Mouse (Mus musculus) MEL (cell line): Measurements from ENCODE around the gene Mea1. TPM values are rescaled to one million over a fixed set of nuclear protein-coding genes. Genes with fewer than 3 reads are reported as not detected.

Source experiments
- DNase-seq: peaks from one replicate; pipeline ENCODE4 v3.0.0; 2011; ENCODE audit warnings: low read depth, low spot score
- H3K27ac ChIP-seq: 2 replicates; pipeline ENCODE4 v1.5.1; 2012; ENCODE audit warnings: low read depth, mild to moderate bottlenecking, control low read depth, low read length, moderate library complexity; ENCODE audit not compliant: control insufficient read depth
- H3K27me3 ChIP-seq, 2 experiments: fragments of 150-350 bp in 1 of 2; sonication (generic) in 1 of 2; 2 replicates each; pipeline ENCODE4 v1.6.1; 2012; ENCODE audit warnings: low read length in 2 of 2, mild to moderate bottlenecking in 2 of 2, improper control_type of control experiment in 1 of 2, moderate library complexity in 1 of 2; ENCODE audit not compliant: insufficient read depth in 2 of 2, control insufficient read depth in 1 of 2
- H3K36me3 ChIP-seq, 2 experiments: 2 replicates each; pipeline ENCODE4 v1.6.1; 2012 to 2014; ENCODE audit warnings: low read length in 2 of 2, improper control_type of control experiment in 1 of 2, inconsistent platforms in 1 of 2, mild to moderate bottlenecking in 1 of 2; ENCODE audit not compliant: insufficient read depth in 2 of 2, control insufficient read depth in 1 of 2
- H3K4me1 ChIP-seq, 2 experiments: fragments of 150-350 bp in 1 of 2; sonication (generic) in 1 of 2; 2 replicates each; pipeline ENCODE4 v1.6.1; 2012; ENCODE audit warnings: low read length in 2 of 2, improper control_type of control experiment in 1 of 2, mild to moderate bottlenecking in 1 of 2; ENCODE audit not compliant: insufficient read depth in 2 of 2, control insufficient read depth in 1 of 2
- H3K4me3 ChIP-seq, 2 experiments: fragments of 150-350 bp in 1 of 2; sonication (generic) in 1 of 2; 2 replicates each; pipeline ENCODE4 v1.5.1; 2012; ENCODE audit warnings: low read depth in 2 of 2, low read length in 2 of 2, mild to moderate bottlenecking in 2 of 2, moderate library complexity in 2 of 2, control low read depth in 1 of 2, improper control_type of control experiment in 1 of 2; ENCODE audit not compliant: control insufficient read depth in 1 of 2, insufficient read depth in 1 of 2
- H3K79me2 ChIP-seq: 2 replicates; pipeline ENCODE4 v1.6.1; 2012; ENCODE audit warnings: mild to moderate bottlenecking, low read length, moderate library complexity; ENCODE audit not compliant: control insufficient read depth, poor library complexity, insufficient read depth
- H3K9ac ChIP-seq: 2 replicates; pipeline ENCODE4 v1.6.1; 2012; ENCODE audit warnings: low read depth, mild to moderate bottlenecking, control low read depth, low read length, moderate library complexity; ENCODE audit not compliant: control insufficient read depth, poor library complexity, severe bottlenecking
- H3K9me3 ChIP-seq: fragments of 150-350 bp; sonication (generic); replicated peaks from 2 replicates; pipeline ENCODE4 v1.6.1; 2012; ENCODE audit warnings: mild to moderate bottlenecking, low read length, improper control_type of control experiment, moderate library complexity; ENCODE audit not compliant: insufficient read depth
- CHD1 ChIP-seq: IDR thresholded peaks from 2 replicates; pipeline ENCODE4 v1.6.1; 2012; ENCODE audit warnings: low read depth, mild to moderate bottlenecking, inconsistent platforms, low read length, improper control_type of control experiment
- CHD2 ChIP-seq: IDR thresholded peaks from 2 replicates; pipeline ENCODE4 v1.6.1; 2011; ENCODE audit warnings: low read length, improper control_type of control experiment
- CTCF ChIP-seq, 3 experiments: IDR thresholded peaks in 2 of 3; conservative IDR thresholded peaks in 1 of 3; 2 replicates each; pipeline ENCODE4 v1.5.1; 2011 to 2012; ENCODE audit warnings: low read length in 3 of 3, low read depth in 2 of 3, mild to moderate bottlenecking in 2 of 3, improper control_type of control experiment in 1 of 3, inconsistent platforms in 1 of 3, mixed read lengths in 1 of 3, moderate library complexity in 1 of 3; ENCODE audit not compliant: control insufficient read depth in 1 of 3, insufficient read depth in 1 of 3, poor library complexity in 1 of 3, severe bottlenecking in 1 of 3
- E2F4 ChIP-seq: IDR thresholded peaks from 2 replicates; pipeline ENCODE4 v1.6.1; 2011; ENCODE audit warnings: low read depth, low read length, improper control_type of control experiment, borderline replicate concordance
- ELF1 ChIP-seq: IDR thresholded peaks from 2 replicates; pipeline ENCODE4 v1.6.1; 2014; ENCODE audit warnings: low read depth, mild to moderate bottlenecking, inconsistent platforms, low read length, improper control_type of control experiment, moderate library complexity
- ETS1 ChIP-seq: IDR thresholded peaks from 2 replicates; pipeline ENCODE4 v1.6.1; 2012; ENCODE audit warnings: low read depth, mild to moderate bottlenecking, inconsistent platforms, low read length, improper control_type of control experiment, moderate library complexity
- HCFC1 ChIP-seq: IDR thresholded peaks from 2 replicates; pipeline ENCODE4 v1.6.1; 2012; ENCODE audit warnings: low read depth, mild to moderate bottlenecking, inconsistent platforms, low read length, improper control_type of control experiment, moderate library complexity
- MAFK ChIP-seq: IDR thresholded peaks from 2 replicates; pipeline ENCODE4 v1.6.1; 2011; ENCODE audit warnings: low read depth, mild to moderate bottlenecking, low read length, improper control_type of control experiment, borderline replicate concordance
- MAZ ChIP-seq: IDR thresholded peaks from 2 replicates; pipeline ENCODE4 v1.6.1; 2012; ENCODE audit warnings: low read depth, mild to moderate bottlenecking, inconsistent platforms, low read length, improper control_type of control experiment
- MYC ChIP-seq: IDR thresholded peaks from 2 replicates; pipeline ENCODE4 v1.6.1; 2011; ENCODE audit warnings: low read depth, mild to moderate bottlenecking, low read length, improper control_type of control experiment, moderate library complexity
- NELFE ChIP-seq: IDR thresholded peaks from 2 replicates; pipeline ENCODE4 v1.6.1; 2011; ENCODE audit warnings: low read depth, low read length, improper control_type of control experiment
- NRF1 ChIP-seq: IDR thresholded peaks from 2 replicates; pipeline ENCODE4 v1.6.1; 2014; ENCODE audit warnings: low read depth, mild to moderate bottlenecking, inconsistent platforms, low read length, improper control_type of control experiment, moderate library complexity; ENCODE audit not compliant: poor library complexity, insufficient read depth, severe bottlenecking
- POLR2AphosphoS2 ChIP-seq: IDR thresholded peaks from 2 replicates; pipeline ENCODE4 v1.6.1; 2011; ENCODE audit warnings: low read length, improper control_type of control experiment
- SIN3A ChIP-seq: IDR thresholded peaks from 2 replicates; pipeline ENCODE4 v1.6.1; 2012; ENCODE audit warnings: low read length, improper control_type of control experiment, inconsistent platforms
- SMC3 ChIP-seq: IDR thresholded peaks from 2 replicates; pipeline ENCODE4 v1.6.1; 2011; ENCODE audit warnings: low read depth, low read length, improper control_type of control experiment
- TAL1 ChIP-seq: IDR thresholded peaks from 2 replicates; pipeline ENCODE4 v1.6.1; 2012; ENCODE audit warnings: mild to moderate bottlenecking, inconsistent platforms, low read length, moderate library complexity, mixed read lengths
- TCF12 ChIP-seq: IDR thresholded peaks from 2 replicates; pipeline ENCODE4 v1.6.1; 2014; ENCODE audit warnings: low read depth, mild to moderate bottlenecking, inconsistent platforms, low read length, improper control_type of control experiment, moderate library complexity
- UBTF ChIP-seq: IDR thresholded peaks from 2 replicates; pipeline ENCODE4 v1.6.1; 2012; ENCODE audit warnings: low read depth, mild to moderate bottlenecking, inconsistent platforms, low read length, improper control_type of control experiment, moderate library complexity, borderline replicate concordance; ENCODE audit not compliant: insufficient read depth
- ZC3H11A ChIP-seq: IDR thresholded peaks from 2 replicates; pipeline ENCODE4 v1.6.1; 2012; ENCODE audit warnings: low read depth, mild to moderate bottlenecking, inconsistent platforms, low read length, improper control_type of control experiment
- ZKSCAN1 ChIP-seq: IDR thresholded peaks from 2 replicates; pipeline ENCODE4 v1.6.1; 2012; ENCODE audit warnings: low read depth, mild to moderate bottlenecking, inconsistent platforms, low read length, improper control_type of control experiment, moderate library complexity
- ZMIZ1 ChIP-seq: IDR thresholded peaks from 2 replicates; pipeline ENCODE4 v1.6.1; 2012; ENCODE audit warnings: low read depth, mild to moderate bottlenecking, inconsistent platforms, low read length, improper control_type of control experiment, moderate library complexity
- polyA plus RNA-seq, 2 experiments: library from polyadenylated mRNA; stranded (reverse) in 1 of 2; unstranded in 1 of 2; fragments of >175 nt in 1 of 2; fragments of >200 nt in 1 of 2; gene quantifications; 2 replicates each; pipeline versions ENCODE4 v1.2.1 to v1.2.4; 2012; ENCODE audit warnings: low replicate concordance in 2 of 2, low read depth in 1 of 2; ENCODE audit not compliant: insufficient read length in 2 of 2, insufficient read depth in 1 of 2, missing spikeins in 1 of 2
- total RNA-seq: library from RNA; depleted of rRNA; stranded (reverse); fragments of 300-350 nt; gene quantifications from 2 replicates; pipeline ENCODE4 v1.2.3, GENCODE M21; 2012

The Mea1 gene
- total and polyA plus RNA-seq, 3 experiments, result 84.0 to 124 TPM; not detected in 1

DNA sequence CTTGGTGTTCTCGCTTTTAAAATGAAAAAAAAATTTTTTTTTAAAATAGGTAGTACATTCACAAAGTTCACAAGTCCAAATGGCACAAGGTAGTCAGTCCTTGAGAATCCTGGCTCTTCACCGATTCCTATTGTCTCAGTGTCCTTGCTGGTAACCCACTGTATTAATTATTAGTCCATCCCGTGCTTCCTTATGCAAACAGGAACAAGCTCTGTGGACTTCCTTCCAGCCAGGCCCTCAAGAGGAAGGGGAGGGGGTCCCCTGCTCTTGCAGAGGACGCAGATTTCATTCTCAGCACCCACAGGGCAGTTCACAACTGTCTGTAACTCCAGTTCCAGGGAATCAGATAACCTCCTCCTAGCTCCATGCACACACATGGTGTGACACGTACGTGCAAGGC, 22.5 kb upstream of the Mea1 start:
- no peaks in the 10 kb centered on the region for H3K36me3 ChIP-seq
- peaks cover 3% of the 10 kb centered on the region; the same call in 1 of the 2 replicates for H3K79me2 ChIP-seq
- TF ChIP-seq ELF1, result no peak
- TF ChIP-seq ZMIZ1, result no peak
- no peak for TF ChIP-seq NRF1
- TF ChIP-seq POLR2AphosphoS2, result no peak
- TF ChIP-seq SIN3A, result no peak
- TF ChIP-seq SMC3, result no peak
- TF ChIP-seq ETS1, result no peak
- TF ChIP-seq ZKSCAN1, result no peak
- H3K4me3 ChIP-seq, result no peak overlapping the region
- H3K9me3 ChIP-seq, result no peaks in the 10 kb centered on the region
- no peak overlapping the region for H3K9ac ChIP-seq
- no peak for DNase-seq
- peaks cover 3 to 6% of the 10 kb centered on the region in 2 experiments; a peak in 3 of 4 replicates for H3K4me1 ChIP-seq
- no peaks in the 10 kb centered on the region for H3K27me3 ChIP-seq
- H3K27ac ChIP-seq, result no peak overlapping the region

GRCm38 (mm10) chr17:46661351-46661750, 17.2 kb upstream of the Mea1 start:
- no peaks in the 10 kb centered on the region for H3K9me3 ChIP-seq
- no peak overlapping the region for H3K9ac ChIP-seq
- no peak overlapping the region for H3K4me3 ChIP-seq
- H3K36me3 ChIP-seq, result no peaks in the 10 kb centered on the region; a peak in 1 of 4 replicates
- no peak overlapping the region for H3K27ac ChIP-seq
- no peaks in the 10 kb centered on the region for H3K4me1 ChIP-seq
- no peak for DNase-seq
- H3K27me3 ChIP-seq, result no peaks in the 10 kb centered on the region
- no peak for TF ChIP-seq HCFC1
- TF ChIP-seq MAFK, result no peak
- TF ChIP-seq MAZ, result no peak
- no peak for TF ChIP-seq MYC
- no peak for TF ChIP-seq E2F4
- no peak for TF ChIP-seq ELF1
- no peak for TF ChIP-seq NELFE
- TF ChIP-seq TAL1, result no peak
- no peak for TF ChIP-seq ZC3H11A
- no peak for TF ChIP-seq CHD1
- no peak for TF ChIP-seq SIN3A
- no peak for TF ChIP-seq NRF1
- TF ChIP-seq CTCF (IDR thresholded peaks at IDR 0.05 in 2 of 3, conservative IDR thresholded peaks at IDR 0.05 in 1 of 3; ENCODE audit: control insufficient read depth in 1 of 3, insufficient read depth in 1 of 3, low read depth in 2 of 3, low read length in 3 of 3, poor library complexity in 1 of 3, severe bottlenecking in 1 of 3), result no peak
- no peak for TF ChIP-seq TCF12
- TF ChIP-seq CHD2, result no peak
- TF ChIP-seq UBTF, result no peak
- no peaks in the 10 kb centered on the region for H3K79me2 ChIP-seq
